Mouse (Mus musculus) layer of hippocampus, postnatal 10 days (tissue): ENCODE measurements at regions not wholly inside any gene's neighbourhood (a gene's known extent, or its start where the extent isn't known, plus 50 kb on each side); places are given as distances from the start of the nearest gene placed in this dataset.

Source experiments
- DNase-seq, 2 experiments: peaks; one replicate each; pipeline ENCODE4 v3.0.0; 2021; ENCODE audit warnings: low spot score in 2 of 2

DNA sequence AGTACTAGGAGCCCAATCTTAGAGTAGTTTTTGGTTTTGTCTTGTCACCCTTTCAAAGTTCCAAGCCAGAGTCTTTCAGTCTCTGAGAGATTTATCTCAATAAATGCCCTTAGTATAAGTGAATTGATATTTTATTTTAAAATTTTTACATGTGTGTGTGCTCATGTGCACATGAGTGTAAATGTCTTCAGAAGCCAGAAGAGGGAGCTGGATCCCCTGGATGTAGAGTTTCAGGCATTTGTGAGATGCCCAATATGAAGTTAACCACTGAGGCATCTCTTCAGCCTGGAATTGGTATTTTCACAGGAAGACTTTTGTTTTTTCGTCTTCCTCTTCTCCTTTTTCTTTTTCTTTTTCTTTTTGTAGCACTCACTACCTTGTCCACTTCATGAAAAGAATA is 262.3 kb upstream of the Eif4g2 start:
- DNase-seq = no peak

DNA sequence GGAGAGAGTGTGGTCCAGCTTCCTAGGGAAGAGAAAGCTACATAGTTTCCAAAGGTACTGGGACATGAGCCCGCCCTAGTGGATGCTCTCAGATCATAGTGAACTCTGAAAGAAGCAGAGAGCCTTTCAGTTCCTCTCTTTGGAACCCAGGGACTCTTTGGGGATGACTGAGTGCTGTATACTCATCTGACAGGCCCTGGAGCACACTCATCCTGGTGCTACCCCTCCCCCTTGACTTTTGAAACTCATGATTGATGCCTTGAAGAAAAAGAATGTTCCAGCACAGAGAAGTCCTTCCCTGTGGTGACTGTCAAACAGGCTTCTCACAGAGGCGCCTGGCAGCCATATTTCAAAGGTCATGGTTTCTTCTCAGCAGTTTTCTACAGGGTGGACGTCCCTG is 254.2 kb upstream of the Eif4g2 start:
- DNase-seq = no peak

- DNase-seq = peak in 1 of 2 experiments; percentile 29
Measured at GRCm38 (mm10) chr7:111322901-111323300, 240.1 kb upstream of the Eif4g2 start.

- DNase-seq = no peak
Measured at GRCm38 (mm10) chr7:111319917-111320316, 237.1 kb upstream of the Eif4g2 start.

DNA sequence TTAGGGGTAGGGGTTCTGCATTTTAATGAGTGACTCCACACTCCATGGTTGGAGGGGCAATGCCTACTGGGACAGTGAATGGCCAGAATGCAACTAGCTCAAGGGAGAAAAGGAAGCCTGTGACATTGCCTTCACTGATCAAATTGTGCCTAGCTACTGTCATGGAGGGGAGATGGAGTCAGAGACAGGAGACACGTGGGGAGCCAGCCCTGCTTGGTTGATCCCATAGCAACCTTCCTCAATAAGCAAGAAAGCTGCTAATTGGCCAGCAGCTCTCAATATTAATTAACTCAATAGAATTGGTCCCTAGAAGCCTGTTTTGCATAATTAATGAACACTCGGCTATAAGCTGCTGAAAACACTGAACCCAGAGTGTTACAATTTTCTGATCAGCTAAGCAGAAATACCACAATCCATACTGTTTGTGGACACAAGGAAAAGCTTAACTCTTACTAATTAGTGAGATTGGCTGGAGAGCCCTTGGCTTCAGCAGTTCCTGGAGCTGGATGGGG is 233.7 kb upstream of the Eif4g2 start:
- DNase-seq = no peak

DNA sequence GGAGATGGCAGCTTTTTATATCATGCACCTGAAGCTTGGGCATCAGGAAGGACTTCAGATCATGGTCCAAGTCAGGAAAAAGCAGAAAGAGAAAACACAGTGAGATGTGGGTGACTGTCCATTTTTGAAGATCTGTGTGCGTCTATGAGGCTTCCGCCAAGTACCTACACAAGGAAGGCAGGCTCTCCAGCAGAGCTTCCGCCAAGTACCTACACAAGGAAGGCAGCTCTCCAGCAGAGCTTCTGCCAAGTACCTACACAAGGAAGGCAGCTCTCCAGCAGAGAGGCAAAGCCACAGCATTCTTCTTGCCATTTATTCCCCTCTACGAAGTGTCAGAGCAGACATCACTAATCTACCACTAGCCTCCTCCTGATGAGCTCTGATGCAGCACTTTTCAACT is 231.1 kb upstream of the Eif4g2 start:
- no peak for DNase-seq

- no peak for DNase-seq
Measured at GRCm38 (mm10) chr7:111305196-111305595, 222.4 kb upstream of the Eif4g2 start.

- peak; percentile 33 to 42 for DNase-seq
Measured at GRCm38 (mm10) chr7:111301791-111302488, 219.1 kb upstream of the Eif4g2 start.

DNA sequence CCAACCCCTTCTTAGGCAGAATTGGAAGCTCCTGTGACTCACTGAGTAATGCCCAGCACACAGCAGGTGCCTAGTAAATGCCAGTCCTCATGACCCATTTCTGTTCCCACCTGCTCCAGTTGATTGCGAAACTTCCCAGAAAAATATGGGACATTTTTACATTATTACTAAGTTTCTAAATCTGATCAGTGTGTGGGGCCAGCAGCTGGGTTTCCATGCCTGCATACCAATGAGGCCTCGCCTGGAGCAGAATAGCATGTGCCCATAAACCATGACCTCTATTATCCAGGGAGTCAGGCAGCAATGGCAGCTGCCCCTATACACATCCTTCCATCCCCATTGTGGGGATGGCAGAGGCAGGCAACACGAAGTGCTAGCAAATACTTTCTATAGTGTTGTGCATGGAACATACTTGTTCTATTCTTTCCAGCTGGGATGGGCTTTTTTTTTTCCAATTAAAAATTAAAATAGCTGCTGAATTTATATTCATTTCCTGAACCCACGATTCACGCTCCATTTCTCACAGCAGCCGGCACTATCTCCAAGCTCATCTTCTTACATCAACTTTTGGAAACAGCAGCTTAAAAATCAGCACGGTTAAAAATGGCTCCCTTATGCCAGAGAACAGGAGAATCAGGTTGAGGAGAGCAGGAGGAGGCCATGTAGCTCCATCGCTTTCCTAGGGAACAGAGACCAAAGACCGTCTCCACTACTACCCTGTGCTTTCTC is 214.5 kb upstream of the Eif4g2 start:
- peak in 1 of 2 experiments; percentile 16 for DNase-seq

- no peak for DNase-seq
Measured at GRCm38 (mm10) chr7:111283411-111283955, 200.7 kb upstream of the Eif4g2 start.

DNA sequence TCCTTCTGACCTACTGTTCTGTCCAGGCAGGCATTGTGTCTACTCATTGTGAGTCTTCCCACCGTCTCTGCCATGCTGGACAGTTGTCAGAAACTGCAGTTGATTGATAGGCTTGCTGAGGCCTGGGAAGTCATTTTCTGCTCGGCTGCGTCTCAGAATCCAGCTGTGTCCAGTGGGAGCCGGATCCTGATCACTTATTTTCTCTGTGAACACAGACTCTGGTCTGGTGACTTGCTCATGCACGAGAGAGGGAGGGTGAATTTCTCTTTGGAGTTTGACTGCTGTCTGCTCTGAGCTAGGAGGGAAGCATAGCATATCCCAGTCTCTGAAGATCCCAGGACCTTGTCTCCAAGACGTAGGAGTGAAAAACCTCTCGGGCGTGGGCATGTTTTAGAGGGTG is 199.5 kb upstream of the Eif4g2 start:
- no peak for DNase-seq

GRCm38 (mm10) chr7:111277703-111278102 is 194.9 kb upstream of the Eif4g2 start:
- DNase-seq = no peak

- no peak for DNase-seq
Measured at GRCm38 (mm10) chr7:111273839-111274238, 191.0 kb upstream of the Eif4g2 start.

DNA sequence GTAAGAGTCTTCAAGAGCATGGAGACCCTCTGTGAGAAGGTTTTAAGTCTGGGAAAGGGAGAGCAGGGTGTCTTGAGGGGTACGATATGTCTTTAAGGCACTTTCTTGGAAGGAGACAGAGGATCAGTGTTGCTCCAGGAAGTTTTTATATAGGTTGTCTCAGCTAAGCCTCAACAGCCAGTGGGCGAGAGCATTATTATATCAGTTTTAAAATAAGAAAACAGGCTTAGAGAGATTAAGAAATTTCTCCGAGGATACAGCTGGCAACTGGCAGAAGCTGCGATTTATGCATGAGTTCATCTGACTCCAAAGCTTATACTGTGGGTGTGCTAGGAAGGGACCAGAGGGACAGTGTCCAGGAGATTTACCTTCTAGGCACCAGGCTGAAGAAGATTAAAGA is 188.0 kb upstream of the Eif4g2 start:
- DNase-seq = no peak

GRCm38 (mm10) chr7:111268197-111268596 is 185.4 kb upstream of the Eif4g2 start:
- no peak for DNase-seq

GRCm38 (mm10) chr7:111263302-111263701 is 180.5 kb upstream of the Eif4g2 start:
- DNase-seq = no peak

DNA sequence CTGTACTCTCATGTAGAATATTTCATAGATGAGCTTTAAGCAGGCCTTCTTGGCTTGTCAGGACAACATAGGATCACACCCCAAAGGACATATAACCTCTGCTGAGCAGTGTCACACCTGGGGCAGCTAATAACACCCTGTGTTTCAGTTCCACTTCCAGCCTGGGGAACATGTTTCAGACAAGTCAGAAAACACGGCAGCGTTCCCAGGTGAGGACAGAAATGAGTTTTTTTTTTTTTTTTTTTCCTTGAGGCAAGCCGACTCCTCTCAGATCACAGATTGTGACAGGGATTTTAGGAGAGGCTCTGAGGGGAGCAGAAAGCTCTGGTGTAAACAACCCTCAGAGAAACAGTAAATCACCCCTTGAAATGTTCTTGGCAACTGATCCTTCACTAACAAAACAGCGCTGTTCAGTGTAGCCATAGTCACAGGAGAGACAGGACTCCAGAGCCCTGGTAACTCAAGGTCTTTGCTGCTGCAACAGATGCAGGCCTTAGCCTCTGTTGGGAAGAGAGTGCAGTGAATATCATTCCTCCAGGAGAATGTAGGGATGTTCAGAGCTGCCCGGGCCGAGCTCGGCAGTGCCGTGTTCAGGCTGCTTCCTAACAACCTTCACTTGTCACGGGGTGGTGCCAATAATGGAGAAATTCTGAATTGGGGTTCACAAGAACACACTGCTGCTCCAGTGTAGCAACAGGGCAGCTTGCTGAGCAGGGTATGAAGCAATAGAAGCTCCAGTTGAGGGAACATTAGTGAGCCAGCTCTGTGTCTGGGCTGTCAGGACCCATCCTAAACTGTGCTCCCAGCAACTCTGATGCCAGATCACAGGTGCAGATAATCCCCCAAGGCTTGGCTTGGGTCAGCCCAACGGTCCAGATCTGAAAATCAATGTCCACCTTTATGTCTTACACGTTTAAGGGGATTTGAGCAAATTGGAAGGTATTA is 177.1 kb upstream of the Eif4g2 start:
- no peak for DNase-seq

- DNase-seq = no peak
Measured at GRCm38 (mm10) chr7:111257842-111258241, 175.0 kb upstream of the Eif4g2 start.

GRCm38 (mm10) chr7:111256199-111256598 is 173.4 kb upstream of the Eif4g2 start:
- no peak for DNase-seq

GRCm38 (mm10) chr7:111249606-111250005 is 166.8 kb upstream of the Eif4g2 start:
- DNase-seq = peak; percentile 87 to 89

DNA sequence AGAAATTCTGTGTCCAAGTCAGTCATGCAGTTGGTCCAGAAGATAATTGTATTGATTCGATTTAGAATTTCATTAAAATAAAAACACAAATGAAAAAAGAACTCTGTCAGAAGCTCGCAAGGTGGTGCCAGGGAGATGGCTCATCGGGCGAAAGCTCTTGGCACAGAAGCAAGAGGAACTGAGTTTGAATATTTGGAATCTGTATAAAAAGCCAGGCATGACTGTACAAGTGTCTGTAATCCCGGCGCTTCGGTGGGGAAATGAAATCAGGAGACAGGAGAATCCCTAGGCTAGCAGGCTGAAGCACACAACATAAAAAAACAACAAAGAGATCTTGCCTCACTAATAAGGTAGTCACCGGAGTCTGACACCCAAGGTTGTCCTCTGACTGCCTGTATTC is 162.7 kb upstream of the Eif4g2 start:
- peak in 1 of 2 experiments; percentile 37 for DNase-seq
